Mouse (Mus musculus): ENCODE data around the gene Pgbd5.
A peak's percentile ranks its signal among the peaks of the same experiment; 100 is the strongest.
"Not testable (repeated sequence)": the region's sequence is repeated elsewhere in the genome, so short reads cannot be mapped to it uniquely, and the experiment has no call there.

Gene Pgbd5

GRCm38 (mm10) chr8:124430881-124431280 lies 8.6 kb downstream of the Pgbd5 start:
- DNase-seq (ENCODE audit: low read depth, low spot score), result no peak

GRCm38 (mm10) chr8:124429417-124429816 lies 10.0 kb downstream of the Pgbd5 start:
- no peak for DNase-seq (ENCODE audit: low read depth, low spot score)

- not testable (repeated sequence) for DNase-seq (ENCODE audit: low read depth, low spot score)
Measured at GRCm38 (mm10) chr8:124428721-124429120, 10.7 kb downstream of the Pgbd5 start.

- DNase-seq (ENCODE audit: low read depth, low spot score), result no peak
Measured at GRCm38 (mm10) chr8:124421413-124421812, 18.0 kb downstream of the Pgbd5 start.

- DNase-seq (ENCODE audit: low read depth, low spot score), result no peak
Measured at GRCm38 (mm10) chr8:124418927-124419326, 20.5 kb downstream of the Pgbd5 start.

GRCm38 (mm10) chr8:124418185-124418584 lies 21.3 kb downstream of the Pgbd5 start:
- no peak for DNase-seq (ENCODE audit: low read depth, low spot score)

- DNase-seq (ENCODE audit: low read depth, low spot score), result peak; percentile 62
Measured at GRCm38 (mm10) chr8:124416646-124417045, 22.8 kb downstream of the Pgbd5 start.

- no peak for DNase-seq (ENCODE audit: low read depth, low spot score)
Measured at GRCm38 (mm10) chr8:124415789-124416188, 23.7 kb downstream of the Pgbd5 start.

GRCm38 (mm10) chr8:124415002-124415401 lies 24.5 kb downstream of the Pgbd5 start:
- DNase-seq (ENCODE audit: low read depth, low spot score), result peak; percentile 91

- DNase-seq (ENCODE audit: low read depth, low spot score), result no peak
Measured at GRCm38 (mm10) chr8:124413244-124413965, 26.1 kb downstream of the Pgbd5 start.

GRCm38 (mm10) chr8:124412496-124413243 lies 26.8 kb downstream of the Pgbd5 start:
- DNase-seq (ENCODE audit: low read depth, low spot score), result no peak

GRCm38 (mm10) chr8:124404471-124405260 lies 34.8 kb downstream of the Pgbd5 start:
- peak; percentile 62 for DNase-seq (ENCODE audit: low read depth, low spot score)

GRCm38 (mm10) chr8:124403876-124404275 lies 35.6 kb downstream of the Pgbd5 start:
- DNase-seq (ENCODE audit: low read depth, low spot score), result peak; percentile 83

- DNase-seq (ENCODE audit: low read depth, low spot score), result peak; percentile 44
Measured at GRCm38 (mm10) chr8:124399403-124399861, 40.0 kb downstream of the Pgbd5 start.

- peak; percentile 91 for DNase-seq (ENCODE audit: low read depth, low spot score)
Measured at GRCm38 (mm10) chr8:124398843-124399402, 40.5 kb downstream of the Pgbd5 start.

- no peak for DNase-seq (ENCODE audit: low read depth, low spot score)
Measured at GRCm38 (mm10) chr8:124397321-124398065, 42.0 kb downstream of the Pgbd5 start.

GRCm38 (mm10) chr8:124396531-124396930 lies 42.9 kb downstream of the Pgbd5 start:
- DNase-seq (ENCODE audit: low read depth, low spot score), result peak; percentile 81

- DNase-seq (ENCODE audit: low read depth, low spot score), result no peak
Measured at GRCm38 (mm10) chr8:124395392-124395791, 44.1 kb downstream of the Pgbd5 start.

- DNase-seq (ENCODE audit: low read depth, low spot score), result no peak
Measured at GRCm38 (mm10) chr8:124394951-124395350, 44.5 kb downstream of the Pgbd5 start.

- peak; percentile 76 for DNase-seq (ENCODE audit: low read depth, low spot score)
Measured at GRCm38 (mm10) chr8:124393927-124394326, 45.5 kb downstream of the Pgbd5 start.

- DNase-seq (ENCODE audit: low read depth, low spot score), result no peak
Measured at GRCm38 (mm10) chr8:124393013-124393412, 46.4 kb downstream of the Pgbd5 start.
